Mouse (Mus musculus): Measurements from ENCODE around the gene Zranb3.
A peak's percentile ranks its signal among the peaks of the same experiment; 100 is the strongest.

Gene Zranb3

GRCm38 (mm10) chr1:127942231-127942630, 160.6 kb downstream of the Zranb3 start:
- DNase-seq, result no peak

DNA sequence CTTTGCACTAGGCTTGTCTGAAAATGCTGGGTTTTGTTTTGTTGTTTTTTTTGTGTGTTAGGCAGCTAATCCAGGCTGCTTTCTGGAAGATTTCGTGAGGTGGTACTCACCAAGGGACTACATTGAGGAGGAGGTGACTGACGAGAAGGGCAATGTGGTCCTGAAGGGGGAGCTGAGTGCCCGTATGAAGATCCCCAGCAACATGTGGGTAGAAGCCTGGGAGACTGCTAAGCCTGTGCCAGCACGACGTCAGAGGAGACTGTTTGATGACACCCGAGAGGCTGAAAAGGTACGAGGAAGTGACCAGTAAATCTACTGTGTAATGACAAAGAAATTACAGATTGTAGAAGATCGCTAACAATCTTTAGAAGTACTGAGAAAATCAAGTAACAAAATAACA, 165.6 kb downstream of the Zranb3 start:
- DNase-seq, result peak in 1 of 2 experiments; percentile 19

DNA sequence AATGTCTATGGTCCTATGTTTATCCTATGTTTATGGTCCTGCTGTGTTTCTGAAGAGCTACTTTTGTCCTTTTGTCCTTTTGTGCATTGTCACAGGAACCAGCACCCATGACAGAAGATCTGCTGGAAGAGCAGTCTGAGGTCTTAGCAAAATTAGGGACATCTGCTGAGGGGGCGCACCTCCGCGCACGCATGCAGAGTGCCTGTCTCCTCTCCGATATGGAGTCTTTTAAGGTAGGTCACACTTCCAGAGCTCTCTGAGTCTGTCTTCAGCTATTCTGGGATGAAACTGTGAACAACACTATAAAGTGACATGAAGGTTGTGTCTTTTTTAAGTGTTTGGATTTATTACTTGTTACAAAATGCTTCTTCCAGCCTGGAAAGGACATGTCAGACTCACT, 168.5 kb downstream of the Zranb3 start:
- no peak for DNase-seq

DNA sequence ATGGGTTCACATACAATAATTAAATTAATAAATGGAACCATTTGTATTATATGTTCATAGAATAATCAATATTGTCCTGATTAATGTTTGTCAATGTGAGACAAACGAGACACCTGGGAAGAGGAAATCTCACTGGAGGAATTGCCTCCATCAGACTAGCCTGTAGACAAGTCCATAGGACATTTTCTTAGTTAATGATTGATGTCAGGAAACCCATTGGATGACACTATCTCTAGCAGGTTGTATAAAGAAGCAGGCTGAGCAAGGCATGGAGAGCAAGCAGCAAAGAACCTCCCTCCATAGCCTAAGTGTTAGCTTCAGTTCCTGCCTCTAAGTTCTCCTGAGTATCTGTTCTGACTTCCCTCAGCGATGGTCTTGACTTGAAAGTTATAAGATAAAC, 169.4 kb downstream of the Zranb3 start:
- no peak for DNase-seq

DNA sequence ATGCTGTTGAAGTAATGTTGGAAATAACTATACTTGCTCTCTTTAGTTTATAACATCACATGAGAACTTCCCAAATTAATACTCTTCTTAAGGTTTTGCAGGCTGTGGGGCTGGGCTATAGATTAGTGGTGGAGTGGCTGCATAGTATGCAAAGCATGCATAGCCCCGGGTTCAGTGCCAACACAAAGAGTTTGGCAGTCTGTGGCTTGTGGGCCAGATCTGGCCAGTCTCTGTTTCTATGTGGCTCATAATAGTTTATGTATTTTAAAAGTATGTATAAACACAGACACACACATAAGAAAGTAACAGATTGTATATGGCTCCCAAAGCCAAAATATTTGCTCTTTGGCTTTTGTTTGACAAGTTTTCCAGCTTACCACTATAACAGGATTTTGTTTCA, 187.0 kb downstream of the Zranb3 start:
- no peak for DNase-seq

DNA sequence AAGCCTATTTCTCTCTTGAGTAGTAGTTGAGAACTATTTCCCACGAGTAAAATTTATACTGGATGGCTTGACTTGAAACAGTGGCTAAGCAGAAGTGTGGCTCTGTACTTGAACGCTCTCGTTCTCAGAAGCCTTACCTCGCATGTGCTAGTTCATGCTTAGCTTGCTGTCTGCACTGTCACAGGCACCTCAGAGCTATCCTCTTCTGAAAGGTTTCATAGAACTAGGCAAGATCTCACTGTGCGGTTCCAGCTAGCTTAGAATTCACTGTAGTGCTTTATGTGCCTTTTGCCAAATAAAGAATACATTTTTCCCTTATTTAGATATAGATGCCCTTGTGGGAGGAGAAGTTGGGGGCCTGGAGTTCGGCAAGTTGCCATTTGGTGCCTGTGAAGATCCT, 187.5 kb downstream of the Zranb3 start:
- no peak for DNase-seq

DNA sequence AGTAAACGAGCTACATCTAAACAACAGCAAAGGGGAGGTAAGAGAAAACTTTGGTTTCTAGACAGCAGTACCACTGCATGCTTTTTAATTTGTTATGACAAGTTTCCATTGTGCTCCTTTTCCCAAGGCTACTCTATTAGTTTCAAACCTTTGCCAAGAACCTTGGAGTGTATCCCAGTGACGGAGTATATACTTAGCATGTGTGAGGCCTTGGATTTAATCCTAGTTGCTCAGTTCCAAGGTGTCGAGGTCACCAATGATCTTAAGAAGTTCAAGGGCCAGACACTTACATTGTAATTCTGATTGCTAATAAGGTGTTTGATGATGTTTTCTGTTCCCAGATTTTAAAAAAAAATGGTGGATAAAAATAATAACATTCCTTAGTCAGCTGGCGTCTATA, 189.7 kb downstream of the Zranb3 start:
- DNase-seq, result no peak

DNA sequence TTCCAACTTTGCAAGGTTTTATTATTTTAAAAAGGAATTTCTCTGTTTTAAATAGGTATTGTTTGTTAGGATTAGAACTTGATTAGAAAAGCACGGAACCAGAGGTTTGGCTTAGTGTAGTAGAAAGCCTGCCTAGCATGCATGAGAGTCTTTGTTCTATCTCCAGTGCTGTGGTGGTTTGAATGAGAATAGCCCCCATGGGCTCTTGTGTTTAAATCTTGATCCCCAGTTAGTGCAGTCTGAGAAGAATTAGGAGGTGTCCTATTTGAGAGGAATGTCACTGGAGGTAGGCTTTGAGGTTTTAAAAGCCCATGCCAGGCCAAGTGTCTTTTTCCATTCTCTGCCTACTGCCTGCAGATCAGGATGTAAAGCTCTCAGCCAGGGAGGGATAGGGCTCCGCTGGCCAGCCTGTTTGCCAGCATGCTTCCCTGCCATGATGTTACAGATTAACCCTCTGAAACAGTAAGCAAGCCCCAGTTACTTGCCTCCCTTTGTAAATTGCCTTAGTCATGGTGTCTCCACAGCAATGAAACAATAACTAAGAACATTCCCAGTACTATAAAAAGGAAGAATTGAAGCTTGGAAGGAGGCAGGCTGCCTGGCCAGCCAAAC, 198.0 kb downstream of the Zranb3 start:
- no peak for DNase-seq
